Mouse (Mus musculus): ENCODE results near the gene Gm973. TPM values are rescaled to one million over a fixed set of nuclear protein-coding genes. Genes with fewer than 3 reads are reported as not detected.
A peak's percentile ranks its signal among the peaks of the same experiment; 100 is the strongest.

The Gm973 gene
- total and polyA plus RNA-seq, 3 experiments, result 2.3 to 14.9 (median 7.6) TPM

DNA sequence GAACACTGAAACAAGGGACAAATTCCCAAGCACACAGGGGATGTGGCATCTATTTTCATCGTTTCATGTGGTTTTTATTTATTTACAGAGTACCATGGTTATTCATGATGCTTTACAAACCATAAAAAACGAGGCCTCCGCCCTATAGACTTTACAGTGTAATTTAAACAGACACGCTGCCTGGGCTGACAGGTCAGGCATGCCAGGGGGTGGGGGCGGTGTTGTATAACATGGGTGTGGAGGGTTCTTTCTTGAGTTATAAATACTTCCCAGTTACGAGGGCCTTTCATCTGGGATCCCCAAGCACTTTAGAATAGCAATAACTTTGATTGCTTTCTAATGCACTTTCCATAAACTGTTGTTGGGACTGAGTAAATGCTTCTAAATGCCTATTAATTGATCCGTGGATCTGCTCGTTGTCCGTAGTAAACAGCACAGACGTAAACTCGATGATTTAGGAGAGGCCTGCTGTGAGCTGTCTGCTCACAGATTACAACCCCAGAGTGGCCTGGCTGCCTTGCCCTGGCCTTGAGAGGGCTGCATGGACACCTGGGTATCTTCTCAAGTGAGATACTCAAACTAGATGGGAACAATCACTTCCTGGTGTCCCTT is 4.3 kb downstream of the Gm973 start:
- no peak overlapping the region for H3K4me3 ChIP-seq (replicated peaks in 1 of 3; ENCODE audit: low read depth in 2 of 3, low read length in 2 of 3, poor library complexity in 1 of 3)
- H3K36me3 ChIP-seq (replicated peaks in 1 of 2; ENCODE audit: control insufficient read depth in 1 of 2, insufficient read depth in 1 of 2, low read length in 1 of 2), result no peaks in the 10 kb centered on the region
- in situ Hi-C loops (cut with MboI; ENCODE audit: low pct_ligation_motif_present, low pct_unique_long_range_greater_than_20kb, low sequenced_read_pairs) (no loop called here), dilution Hi-C loops (cut with MboI; ENCODE audit: extremely low pct_ligation_motif_present, extremely low pct_unique_long_range_greater_than_20kb, low sequenced_read_pairs) (no loop called here)
- no peak for DNase-seq (ENCODE audit: extremely low read depth)
- H3K9me3 ChIP-seq (replicated peaks; ENCODE audit: low read length), result no peaks in the 10 kb centered on the region
- H3K9ac ChIP-seq (ENCODE audit: insufficient read depth, low read depth), result no peak overlapping the region
- no peak overlapping the region for H3K27ac ChIP-seq (ENCODE audit: insufficient read depth, low read depth)
- H3K4me1 ChIP-seq (ENCODE audit: control insufficient read depth in 1 of 2, insufficient read depth in 2 of 2), result no peaks in the 10 kb centered on the region
- no peaks in the 10 kb centered on the region for H3K79me2 ChIP-seq (replicated peaks; ENCODE audit: control insufficient read depth, extremely low read depth, insufficient read depth, poor library complexity, severe bottlenecking)
- no peak overlapping the region for H3K4me2 ChIP-seq (ENCODE audit: insufficient read depth, low read depth, poor library complexity, severe bottlenecking)
- no peaks in the 10 kb centered on the region for H3K27me3 ChIP-seq (replicated peaks)
- TF ChIP-seq MYC (IDR thresholded peaks at IDR 0.05; ENCODE audit: low read depth, low read length), result no peak
- TF ChIP-seq ZNF384 (IDR thresholded peaks at IDR 0.05; ENCODE audit: low read depth, low read length), result no peak
- TF ChIP-seq NELFE (IDR thresholded peaks at IDR 0.05; ENCODE audit: low read depth, low read length), result no peak
- TF ChIP-seq SIN3A (IDR thresholded peaks at IDR 0.05; ENCODE audit: low read length), result no peak

- Histone ChIP-seq H3K79me2 (replicated peaks; ENCODE audit: control insufficient read depth, extremely low read depth, insufficient read depth, poor library complexity, severe bottlenecking) (no peaks in the 10 kb centered on the region), H3K27me3 (replicated peaks) (no peaks in the 10 kb centered on the region), H3K27ac (ENCODE audit: insufficient read depth, low read depth) (no peak overlapping the region), H3K9me3 (replicated peaks; ENCODE audit: low read length) (no peaks in the 10 kb centered on the region), H3K4me2 (ENCODE audit: insufficient read depth, low read depth, poor library complexity, severe bottlenecking) (no peak overlapping the region), H3K4me3 (replicated peaks in 1 of 3; ENCODE audit: low read depth in 2 of 3, low read length in 2 of 3, poor library complexity in 1 of 3) (no peak overlapping the region), H3K9ac (ENCODE audit: insufficient read depth, low read depth) (no peak overlapping the region), H3K36me3 (replicated peaks in 1 of 2; ENCODE audit: control insufficient read depth in 1 of 2, insufficient read depth in 1 of 2, low read length in 1 of 2) (no peaks in the 10 kb centered on the region), H3K4me1 (ENCODE audit: control insufficient read depth in 1 of 2, insufficient read depth in 2 of 2) (no peaks in the 10 kb centered on the region)
- TF ChIP-seq TBP (conservative IDR thresholded peaks at IDR 0.05; ENCODE audit: low read depth, low read length), result no peak
- no peak for TF ChIP-seq GABPA (IDR thresholded peaks at IDR 0.05; ENCODE audit: insufficient replicate concordance, low read depth, low read length)
- in situ Hi-C loops (cut with MboI; ENCODE audit: low pct_ligation_motif_present, low pct_unique_long_range_greater_than_20kb, low sequenced_read_pairs) (no loop called here), dilution Hi-C loops (cut with MboI; ENCODE audit: extremely low pct_ligation_motif_present, extremely low pct_unique_long_range_greater_than_20kb, low sequenced_read_pairs) (no loop called here)
- no peak for DNase-seq (ENCODE audit: extremely low read depth)
Measured at GRCm38 (mm10) chr1:59522456-59522855, 6.4 kb downstream of the Gm973 start.

DNA sequence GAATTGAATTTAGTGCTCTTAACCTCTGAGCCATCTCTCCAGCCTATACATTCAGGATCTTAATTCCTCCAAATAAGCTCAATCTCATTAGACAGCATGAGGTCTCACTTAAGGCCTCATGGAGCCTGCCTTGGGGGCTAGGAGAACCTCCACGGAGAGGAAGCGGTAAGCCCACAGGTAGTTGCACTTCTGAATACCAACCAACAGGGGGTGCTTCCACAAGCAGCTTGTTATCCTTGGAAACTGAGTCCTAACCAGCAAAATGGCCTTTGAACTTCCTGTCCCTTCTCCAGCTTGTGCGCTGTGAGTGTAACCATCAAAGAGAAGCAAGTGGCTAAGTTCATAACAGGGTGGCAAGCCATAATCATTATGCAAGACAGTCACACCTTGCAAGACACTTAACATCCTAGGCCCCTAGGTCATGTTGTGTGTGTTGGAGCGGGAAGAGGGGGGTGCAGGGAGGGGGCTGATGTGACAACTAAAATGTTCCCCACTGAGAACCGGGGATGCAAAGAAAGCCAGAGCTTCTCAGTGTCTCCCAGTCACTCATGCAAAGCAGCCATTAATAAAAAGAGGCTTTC is 7.4 kb downstream of the Gm973 start:
- Histone ChIP-seq H3K4me1 (ENCODE audit: control insufficient read depth in 1 of 2, insufficient read depth in 2 of 2) (no peaks in the 10 kb centered on the region), H3K27ac (ENCODE audit: insufficient read depth, low read depth) (no peak overlapping the region), H3K27me3 (replicated peaks) (no peaks in the 10 kb centered on the region), H3K4me3 (replicated peaks in 1 of 3; ENCODE audit: low read depth in 2 of 3, low read length in 2 of 3, poor library complexity in 1 of 3) (no peak overlapping the region), H3K9me3 (replicated peaks; ENCODE audit: low read length) (no peaks in the 10 kb centered on the region), H3K4me2 (ENCODE audit: insufficient read depth, low read depth, poor library complexity, severe bottlenecking) (no peak overlapping the region), H3K79me2 (replicated peaks; ENCODE audit: control insufficient read depth, extremely low read depth, insufficient read depth, poor library complexity, severe bottlenecking) (no peaks in the 10 kb centered on the region), H3K9ac (ENCODE audit: insufficient read depth, low read depth) (no peak overlapping the region), H3K36me3 (replicated peaks in 1 of 2; ENCODE audit: control insufficient read depth in 1 of 2, insufficient read depth in 1 of 2, low read length in 1 of 2) (no peaks in the 10 kb centered on the region)
- TF ChIP-seq ZKSCAN1 (IDR thresholded peaks at IDR 0.05; ENCODE audit: borderline replicate concordance, low read depth, low read length) (no peak), CTCF (conservative IDR thresholded peaks at IDR 0.05 in 1 of 2, IDR thresholded peaks at IDR 0.05 in 1 of 2; ENCODE audit: low read depth in 2 of 2, low read length in 2 of 2) (peak in 1 of 2 experiments; percentile 48; a peak in 2 of 4 replicates), SMC3 (IDR thresholded peaks at IDR 0.05; ENCODE audit: low read depth, low read length) (peak; percentile 33; the same call in 1 of the 2 replicates)
- peak; percentile 8 for DNase-seq (ENCODE audit: extremely low read depth)
- dilution Hi-C loops (cut with MboI; ENCODE audit: extremely low pct_ligation_motif_present, extremely low pct_unique_long_range_greater_than_20kb, low sequenced_read_pairs), result no loop called here
- in situ Hi-C loops (cut with MboI; ENCODE audit: low pct_ligation_motif_present, low pct_unique_long_range_greater_than_20kb, low sequenced_read_pairs), result no loop called here

Measured in CH12.LX (cell line).